Mouse (Mus musculus) lung, postnatal 0 days (tissue): Measurements from ENCODE around the gene Camp. TPM values are rescaled to one million over a fixed set of nuclear protein-coding genes. Genes with fewer than 3 reads are reported as not detected.
"Not testable (repeated sequence)": the region's sequence is repeated elsewhere in the genome, so short reads cannot be mapped to it uniquely, and the experiment has no call there.

Source experiments
- ATAC-seq: fragments of 200-750 bp; cut with Nextera tagmentation; 2 replicates; pipeline ENCODE4 v1.8.0; 2017; ENCODE audit warnings: moderate library complexity
- DNase-seq: peaks from one replicate; pipeline ENCODE4 v3.0.0-alpha.2; 2016; ENCODE audit warnings: low spot score
- H3K27ac ChIP-seq: fragments of 300-500 bp; sonication (generic); 2 replicates; pipeline ENCODE4 v1.5.1; 2014; ENCODE audit warnings: antibody characterized with exemption, mild to moderate bottlenecking, low read length, mixed read lengths
- H3K27me3 ChIP-seq: fragments of 300-500 bp; sonication (generic); replicated peaks from 2 replicates; pipeline ENCODE4 v1.6.1; 2014; ENCODE audit warnings: low read length, mixed read lengths; ENCODE audit not compliant: insufficient read depth
- H3K36me3 ChIP-seq: fragments of 300-500 bp; sonication (generic); 2 replicates; pipeline ENCODE4 v1.6.1; 2014; ENCODE audit warnings: low read length, mixed read lengths; ENCODE audit not compliant: insufficient read depth
- H3K4me1 ChIP-seq: fragments of 300-500 bp; sonication (generic); 2 replicates; pipeline ENCODE4 v1.6.1; 2014; ENCODE audit warnings: antibody characterized with exemption, low read depth, low read length, mixed read lengths; ENCODE audit not compliant: insufficient read depth
- H3K4me2 ChIP-seq: fragments of 300-500 bp; sonication (generic); replicated peaks from 2 replicates; pipeline ENCODE4 v1.6.1; 2014; ENCODE audit warnings: low read depth, mild to moderate bottlenecking, low read length, moderate library complexity, mixed read lengths
- H3K4me3 ChIP-seq: fragments of 300-500 bp; sonication (generic); 2 replicates; pipeline ENCODE4 v1.5.1; 2014; ENCODE audit warnings: low read depth, low read length
- H3K9ac ChIP-seq: fragments of 300-500 bp; sonication (generic); replicated peaks from 2 replicates; pipeline ENCODE4 v1.6.1; 2014; ENCODE audit warnings: low read depth, mild to moderate bottlenecking
- H3K9me3 ChIP-seq: fragments of 300-500 bp; sonication (generic); 2 replicates; pipeline ENCODE4 v1.6.1; 2016; ENCODE audit warnings: low read length, mixed read lengths
- CTCF ChIP-seq: IDR thresholded peaks from 2 replicates; pipeline ENCODE4 v1.5.1; 2016; ENCODE audit warnings: antibody characterized with exemption, mild to moderate bottlenecking
- EP300 ChIP-seq: IDR thresholded peaks from 2 replicates; pipeline ENCODE4 v1.6.1; 2016; ENCODE audit warnings: antibody characterized with exemption, mild to moderate bottlenecking, control low read depth
- WGBS: fragments of 180-500 bp; shearing (Covaris S2); extraction: QIAGEN DNeasy Blood & Tissue Kit; methylation state at CpG from one replicate; pipeline ENCODE4 v1.1.7; 2014; 5-methylcytosine and 5-hydroxymethylcytosine counted together
- microRNA-seq: library from miRNA; unstranded; fragments of <30 nt; microRNA quantifications from one replicate; pipeline ENCODE4, GENCODE M21; 2016
- polyA plus RNA-seq: library from polyadenylated mRNA; unstranded; fragments of >200 nt; fragmentation: Nextera tagmentation; extraction: Ambion mirVana; gene quantifications from 2 replicates; pipeline ENCODE4 v1.2.1, GENCODE M21; 2015

Gene Camp
- polyA plus RNA-seq, 1 experiment from 2014 or later: 10.3 TPM

GRCm38 (mm10) chr9:109806260-109806659 is 43.2 kb downstream of the Camp start:
- no peaks in the 10 kb centered on the region for H3K9me3 ChIP-seq
- H3K27ac ChIP-seq: no peak overlapping the region
- H3K9ac ChIP-seq: no peak overlapping the region
- DNase-seq (no peak), ATAC-seq (no peak)
- no peaks in the 10 kb centered on the region for H3K36me3 ChIP-seq
- 39% methylated on average over 1 of the region's 1 CpGs for WGBS
- H3K4me2 ChIP-seq: no peak overlapping the region
- no peaks in the 10 kb centered on the region for H3K4me1 ChIP-seq
- no peak for TF ChIP-seq CTCF
- H3K27me3 ChIP-seq: no peaks in the 10 kb centered on the region
- H3K4me3 ChIP-seq: no peak overlapping the region

DNA sequence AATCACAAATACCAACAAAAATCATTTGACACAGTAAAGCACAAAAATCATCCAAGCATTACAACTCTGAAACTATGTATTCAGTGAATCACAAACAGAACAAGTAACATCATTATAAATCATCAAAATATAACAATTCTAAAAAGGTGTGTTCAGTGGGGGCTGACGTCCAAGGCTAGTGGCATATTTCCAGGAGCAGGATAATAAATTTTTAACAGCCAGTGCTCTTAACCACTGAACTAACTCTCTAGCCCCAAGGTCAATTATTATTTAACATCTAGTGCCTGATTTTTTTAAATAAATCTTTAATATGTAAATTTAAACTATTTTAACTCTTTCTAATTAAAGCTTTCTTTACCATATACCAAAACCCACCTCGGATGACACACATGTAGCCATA is 43.8 kb downstream of the Camp start:
- WGBS: 72% methylated on average over 2 of the region's 2 CpGs
- not testable (repeated sequence) for ATAC-seq

GRCm38 (mm10) chr9:109798051-109798450 is 51.4 kb downstream of the Camp start:
- WGBS: 79% methylated on average over 1 of the region's 1 CpGs
- H3K9ac ChIP-seq: no peak overlapping the region
- H3K27me3 ChIP-seq: no peaks in the 10 kb centered on the region
- ATAC-seq: no peak
- H3K4me1 ChIP-seq: no peaks in the 10 kb centered on the region
- H3K9me3 ChIP-seq: no peaks in the 10 kb centered on the region
- TF ChIP-seq CTCF (peak; percentile 63), EP300 (no peak)
- no peak overlapping the region for H3K27ac ChIP-seq
- H3K4me3 ChIP-seq: no peak overlapping the region
- peak; percentile 6 for DNase-seq
- H3K4me2 ChIP-seq: no peak overlapping the region
- no peaks in the 10 kb centered on the region for H3K36me3 ChIP-seq

More for the DNA sequence above, 43.8 kb downstream of the Camp start:
- H3K36me3 ChIP-seq, H3K27ac ChIP-seq, H3K9ac ChIP-seq, H3K9me3 ChIP-seq, H3K4me3 ChIP-seq, DNase-seq, H3K27me3 ChIP-seq, H3K4me1 ChIP-seq, H3K4me2 ChIP-seq: not testable (repeated sequence)

Small RNAs within 50 kb of the gene (microRNA-seq; reads per million reads assigned to microRNA genes)
- gene Mir7089: 0.73 reads per million

Other genes with a start within 250 kb of the Camp start
- gene Fbxw24, start 223.6 kb downstream of the Camp start, polyA plus RNA-seq: not detected in 2 replicates
- gene Fbxw25, start 185.0 kb downstream of the Camp start, polyA plus RNA-seq: not detected in 2 replicates
- not detected in 2 replicates for gene Fbxw18, start 146.9 kb downstream of the Camp start, polyA plus RNA-seq
- gene Fbxw26, start 103.5 kb downstream of the Camp start, polyA plus RNA-seq: not detected in 2 replicates
- gene Fbxw27, start 58.9 kb downstream of the Camp start, polyA plus RNA-seq: not detected in 2 replicates
- not detected in 2 replicates for gene Spink8, start 37.3 kb downstream of the Camp start, polyA plus RNA-seq
- gene Nme6, start 16.9 kb downstream of the Camp start, polyA plus RNA-seq: 22.3 and 24.4 TPM in 2 replicates
- 7.1 and 8.7 TPM in 2 replicates for gene Cdc25a, start 26.0 kb upstream of the Camp start, polyA plus RNA-seq
- gene Map4, start 81.8 kb upstream of the Camp start, polyA plus RNA-seq: 35.6 and 36.9 TPM in 2 replicates